Mouse (Mus musculus) midbrain, postnatal 0 days (tissue): ENCODE data around the gene Tmem59. TPM values are rescaled to one million over a fixed set of nuclear protein-coding genes. Genes with fewer than 3 reads are reported as not detected.
A peak's percentile ranks its signal among the peaks of the same experiment; 100 is the strongest.

ENCODE experiments used
- ATAC-seq: fragments of 200-750 bp; cut with Nextera tagmentation; 2 replicates; pipeline ENCODE4 v1.8.0; 2017; ENCODE audit warnings: moderate number of reproducible peaks, mild to moderate bottlenecking, moderate TSS enrichment, moderate library complexity; ENCODE audit not compliant: low FRiP score
- DNase-seq: peaks from one replicate; pipeline ENCODE4 v3.0.0-alpha.2; 2015; ENCODE audit warnings: low spot score
- H3K27ac ChIP-seq: fragments of 300-500 bp; sonication (generic); 2 replicates; pipeline ENCODE4 v1.5.1; 2014; ENCODE audit warnings: low read depth, mild to moderate bottlenecking, low read length, mixed read lengths
- H3K27me3 ChIP-seq: fragments of 300-500 bp; sonication (generic); 2 replicates; pipeline ENCODE4 v1.6.1; 2014; ENCODE audit warnings: low read length, control low read depth, mixed read lengths; ENCODE audit not compliant: insufficient read depth
- H3K36me3 ChIP-seq: fragments of 300-500 bp; sonication (generic); 2 replicates; pipeline ENCODE4 v1.6.1; 2014; ENCODE audit warnings: low read length, control low read depth, mixed read lengths; ENCODE audit not compliant: insufficient read depth
- H3K4me1 ChIP-seq: fragments of 300-500 bp; sonication (generic); 2 replicates; pipeline ENCODE4 v1.6.1; 2014; ENCODE audit warnings: mild to moderate bottlenecking, control low read depth, antibody characterized with exemption, low read length, mixed read lengths; ENCODE audit not compliant: insufficient read depth
- H3K4me2 ChIP-seq: fragments of 300-500 bp; sonication (generic); 2 replicates; pipeline ENCODE4 v1.6.1; 2014; ENCODE audit warnings: low read depth, mild to moderate bottlenecking, low read length, mixed read lengths; ENCODE audit not compliant: poor library complexity, severe bottlenecking
- H3K4me3 ChIP-seq: fragments of 300-500 bp; sonication (generic); 2 replicates; pipeline ENCODE4 v1.5.1; 2014; ENCODE audit warnings: low read depth, mild to moderate bottlenecking, low read length, moderate library complexity
- H3K9ac ChIP-seq: fragments of 300-500 bp; sonication (generic); replicated peaks from 2 replicates; pipeline ENCODE4 v1.6.1; 2014; ENCODE audit warnings: mild to moderate bottlenecking, low read length, moderate library complexity, mixed read lengths; ENCODE audit not compliant: poor library complexity, severe bottlenecking
- H3K9me3 ChIP-seq: fragments of 300-500 bp; sonication (generic); 2 replicates; pipeline ENCODE4 v1.6.1; 2016; ENCODE audit warnings: low read length, control low read depth
- CTCF ChIP-seq: IDR thresholded peaks from 2 replicates; pipeline ENCODE4 v1.5.1; 2016; ENCODE audit warnings: antibody characterized with exemption, mild to moderate bottlenecking
- WGBS: fragments of 180-500 bp; shearing (Covaris S2); extraction: QIAGEN DNeasy Blood & Tissue Kit; methylation state at CpG from one replicate; pipeline ENCODE4 v1.1.7; 2014; 5-methylcytosine and 5-hydroxymethylcytosine counted together
- polyA plus RNA-seq: library from polyadenylated mRNA; unstranded; fragments of >200 nt; fragmentation: Nextera tagmentation; extraction: Ambion mirVana; gene quantifications from 2 replicates; pipeline ENCODE4 v1.2.1, GENCODE M21; 2015
- total RNA-seq: library from RNA; depleted of rRNA; stranded (reverse); fragments of >200 nt; gene quantifications from 2 replicates; pipeline ENCODE4 v1.2.3, GENCODE M21; 2014; rRNA removed

The Tmem59 gene
- total and polyA plus RNA-seq, 2 experiments from 2014 or later, result 127 to 347 TPM

DNA sequence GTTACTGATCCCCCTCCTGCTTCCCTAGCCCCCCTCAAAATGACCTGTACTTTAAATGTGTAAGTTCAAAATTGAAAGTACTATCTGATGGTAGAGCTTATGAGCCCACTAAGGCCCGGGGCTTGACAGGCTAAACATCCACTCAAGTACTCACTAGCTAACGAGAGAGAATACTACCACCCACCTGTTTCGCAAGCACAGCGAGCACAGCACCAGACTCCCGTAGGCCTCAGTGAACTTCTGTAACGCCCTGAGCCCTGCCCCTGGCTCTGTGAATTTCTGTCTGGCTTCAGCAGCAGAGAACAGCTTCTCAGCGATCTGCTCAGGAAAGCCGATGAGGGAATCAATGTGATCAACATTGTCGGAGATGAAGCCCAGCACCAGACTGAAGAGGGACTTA, 68.9 kb downstream of the Tmem59 start:
- Histone ChIP-seq H3K36me3 (peaks cover 4% of the 10 kb centered on the region; the same call in 1 of the 2 replicates), H3K27ac (no peak overlapping the region), H3K4me3 (no peak overlapping the region), H3K4me2 (no peak overlapping the region), H3K4me1 (peaks cover 5% of the 10 kb centered on the region; the same call in 1 of the 2 replicates), H3K27me3 (no peaks in the 10 kb centered on the region), H3K9ac (no peak overlapping the region), H3K9me3 (no peaks in the 10 kb centered on the region)
- WGBS, result 83% methylated on average over 9 of the region's 9 CpGs
- DNase-seq, result no peak
- no peak for ATAC-seq
- no peak for TF ChIP-seq CTCF

- Histone ChIP-seq H3K27me3 (no peaks in the 10 kb centered on the region), H3K4me2 (no peak overlapping the region), H3K4me1 (peaks cover 5% of the 10 kb centered on the region; the same call in 1 of the 2 replicates), H3K4me3 (no peak overlapping the region), H3K9me3 (no peaks in the 10 kb centered on the region), H3K27ac (no peak overlapping the region), H3K36me3 (peaks cover 4% of the 10 kb centered on the region; the same call in 1 of the 2 replicates), H3K9ac (no peak overlapping the region)
- WGBS, result 74% methylated on average over 3 of the region's 3 CpGs
- ATAC-seq, result no peak
- no peak for TF ChIP-seq CTCF
- no peak for DNase-seq
These were observed 69.9 kb downstream of the Tmem59 start for GRCm38 (mm10) chr4:107248061-107248460.

DNA sequence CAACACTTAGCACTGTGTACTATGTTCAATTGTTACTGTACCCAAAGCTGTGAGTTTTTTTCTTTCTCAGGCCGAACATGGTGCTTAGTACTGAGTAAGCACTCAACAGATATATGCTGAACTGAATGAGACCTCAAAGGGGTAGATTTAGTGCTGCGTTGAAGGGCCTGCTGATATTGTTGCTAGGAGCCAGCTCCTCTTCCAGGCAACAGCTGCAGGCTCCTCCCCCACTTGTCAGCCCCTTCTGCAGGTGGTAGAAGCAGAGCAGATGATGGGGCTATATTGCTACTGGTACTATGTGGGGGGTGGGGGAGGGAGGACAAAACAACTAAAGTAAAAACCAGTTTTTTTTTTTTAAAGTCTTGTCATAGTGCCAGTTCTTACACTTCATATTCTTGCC, 71.3 kb downstream of the Tmem59 start:
- Histone ChIP-seq H3K4me3 (no peak overlapping the region), H3K27ac (no peak overlapping the region), H3K27me3 (no peaks in the 10 kb centered on the region), H3K36me3 (0 out of 2 replicates have a peak, but pooled peaks cover 4% of the 10 kb centered on the region), H3K4me2 (no peak overlapping the region), H3K4me1 (peaks cover 5% of the 10 kb centered on the region; the same call in 1 of the 2 replicates), H3K9ac (no peak overlapping the region), H3K9me3 (no peaks in the 10 kb centered on the region)
- 30% methylated on average over 2 of the region's 2 CpGs for WGBS
- no peak for TF ChIP-seq CTCF
- ATAC-seq (no peak), DNase-seq (no peak)

- ATAC-seq (no peak), DNase-seq (peak; percentile 79)
- Histone ChIP-seq H3K27ac (no peak overlapping the region), H3K9ac (no peak overlapping the region), H3K4me1 (peaks cover 5% of the 10 kb centered on the region; the same call in 1 of the 2 replicates), H3K9me3 (no peaks in the 10 kb centered on the region), H3K27me3 (no peaks in the 10 kb centered on the region), H3K36me3 (0 out of 2 replicates have a peak, but pooled peaks cover 4% of the 10 kb centered on the region), H3K4me3 (no peak overlapping the region), H3K4me2 (no peak overlapping the region)
- TF ChIP-seq CTCF, result peak; percentile 86
- WGBS, result 16% methylated on average over 4 of the region's 4 CpGs
These were observed 72.3 kb downstream of the Tmem59 start for GRCm38 (mm10) chr4:107250494-107250893.

Other genes starting within 250 kb of the Tmem59 start
- gene Mrpl37, start 111.5 kb upstream of the Tmem59 start, total RNA-seq, result 51.7 and 53.3 TPM in 2 replicates
- gene Mrpl37, start 111.5 kb upstream of the Tmem59 start, polyA plus RNA-seq, result 71.5 and 76.7 TPM in 2 replicates
- gene Cyb5rl, start 111.4 kb upstream of the Tmem59 start, total RNA-seq, result 5.1 and 20.5 TPM in 2 replicates
- gene Cyb5rl, start 111.4 kb upstream of the Tmem59 start, polyA plus RNA-seq, result 4.6 and 5.6 TPM in 2 replicates
- gene Cdcp2, start 81.5 kb upstream of the Tmem59 start, total RNA-seq, result 0.22 TPM in 1 of 2 replicates, not detected in the other
- 0.06 and 0.12 TPM in 2 replicates for gene Cdcp2, start 81.5 kb upstream of the Tmem59 start, polyA plus RNA-seq
- gene Tceanc2, start 717 bp downstream of the Tmem59 start, total RNA-seq, result 8.1 and 12.1 TPM in 2 replicates
- 21.3 and 33.4 TPM in 2 replicates for gene Tceanc2, start 717 bp downstream of the Tmem59 start, polyA plus RNA-seq
- not detected in 2 replicates for gene Ldlrad1, start 30.8 kb downstream of the Tmem59 start, total RNA-seq
- not detected in 2 replicates for gene Ldlrad1, start 30.8 kb downstream of the Tmem59 start, polyA plus RNA-seq
- 15.0 and 16.3 TPM in 2 replicates for gene Lrrc42, start 75.1 kb downstream of the Tmem59 start, total RNA-seq
- 35.5 and 36.3 TPM in 2 replicates for gene Lrrc42, start 75.1 kb downstream of the Tmem59 start, polyA plus RNA-seq
- gene Hspb11, start 75.2 kb downstream of the Tmem59 start, total RNA-seq, result 10.6 and 12.8 TPM in 2 replicates
- 29.7 and 33.2 TPM in 2 replicates for gene Hspb11, start 75.2 kb downstream of the Tmem59 start, polyA plus RNA-seq
- not detected in 2 replicates for gene Dio1, start 128.8 kb downstream of the Tmem59 start, total RNA-seq
- gene Dio1, start 128.8 kb downstream of the Tmem59 start, polyA plus RNA-seq, result not detected in 2 replicates
- 53.3 and 58.5 TPM in 2 replicates for gene Yipf1, start 136.0 kb downstream of the Tmem59 start, total RNA-seq
- gene Yipf1, start 136.0 kb downstream of the Tmem59 start, polyA plus RNA-seq, result 58.9 and 60.8 TPM in 2 replicates
- 32.2 and 36.8 TPM in 2 replicates for gene Ndc1, start 189.4 kb downstream of the Tmem59 start, total RNA-seq
- 20.1 and 21.5 TPM in 2 replicates for gene Ndc1, start 189.4 kb downstream of the Tmem59 start, polyA plus RNA-seq